Mouse (Mus musculus) lung, postnatal 0 days (tissue): ENCODE results near the gene Xpot. TPM values are rescaled to one million over a fixed set of nuclear protein-coding genes. Genes with fewer than 3 reads are reported as not detected.

Experiments
- ATAC-seq: fragments of 200-750 bp; cut with Nextera tagmentation; 2 replicates; pipeline ENCODE4 v1.8.0; 2017; ENCODE audit warnings: moderate library complexity
- DNase-seq: peaks from one replicate; pipeline ENCODE4 v3.0.0-alpha.2; 2016; ENCODE audit warnings: low spot score
- H3K27ac ChIP-seq: fragments of 300-500 bp; sonication (generic); 2 replicates; pipeline ENCODE4 v1.5.1; 2014; ENCODE audit warnings: antibody characterized with exemption, mild to moderate bottlenecking, low read length, mixed read lengths
- H3K27me3 ChIP-seq: fragments of 300-500 bp; sonication (generic); replicated peaks from 2 replicates; pipeline ENCODE4 v1.6.1; 2014; ENCODE audit warnings: low read length, mixed read lengths; ENCODE audit not compliant: insufficient read depth
- H3K36me3 ChIP-seq: fragments of 300-500 bp; sonication (generic); 2 replicates; pipeline ENCODE4 v1.6.1; 2014; ENCODE audit warnings: low read length, mixed read lengths; ENCODE audit not compliant: insufficient read depth
- H3K4me1 ChIP-seq: fragments of 300-500 bp; sonication (generic); 2 replicates; pipeline ENCODE4 v1.6.1; 2014; ENCODE audit warnings: antibody characterized with exemption, low read depth, low read length, mixed read lengths; ENCODE audit not compliant: insufficient read depth
- H3K4me2 ChIP-seq: fragments of 300-500 bp; sonication (generic); replicated peaks from 2 replicates; pipeline ENCODE4 v1.6.1; 2014; ENCODE audit warnings: low read depth, mild to moderate bottlenecking, low read length, moderate library complexity, mixed read lengths
- H3K4me3 ChIP-seq: fragments of 300-500 bp; sonication (generic); 2 replicates; pipeline ENCODE4 v1.5.1; 2014; ENCODE audit warnings: low read depth, low read length
- H3K9ac ChIP-seq: fragments of 300-500 bp; sonication (generic); replicated peaks from 2 replicates; pipeline ENCODE4 v1.6.1; 2014; ENCODE audit warnings: low read depth, mild to moderate bottlenecking
- H3K9me3 ChIP-seq: fragments of 300-500 bp; sonication (generic); 2 replicates; pipeline ENCODE4 v1.6.1; 2016; ENCODE audit warnings: low read length, mixed read lengths
- CTCF ChIP-seq: IDR thresholded peaks from 2 replicates; pipeline ENCODE4 v1.5.1; 2016; ENCODE audit warnings: antibody characterized with exemption, mild to moderate bottlenecking
- EP300 ChIP-seq: IDR thresholded peaks from 2 replicates; pipeline ENCODE4 v1.6.1; 2016; ENCODE audit warnings: antibody characterized with exemption, mild to moderate bottlenecking, control low read depth
- WGBS: fragments of 180-500 bp; shearing (Covaris S2); extraction: QIAGEN DNeasy Blood & Tissue Kit; methylation state at CpG from one replicate; pipeline ENCODE4 v1.1.7; 2014; 5-methylcytosine and 5-hydroxymethylcytosine counted together
- microRNA-seq: library from miRNA; unstranded; fragments of <30 nt; microRNA quantifications from one replicate; pipeline ENCODE4, GENCODE M21; 2016
- polyA plus RNA-seq: library from polyadenylated mRNA; unstranded; fragments of >200 nt; fragmentation: Nextera tagmentation; extraction: Ambion mirVana; gene quantifications from 2 replicates; pipeline ENCODE4 v1.2.1, GENCODE M21; 2015

Gene Xpot
- polyA plus RNA-seq, 1 experiment from 2014 or later, result 19.9 TPM

- H3K27me3 ChIP-seq, result no peaks in the 10 kb centered on the region
- no peak overlapping the region for H3K4me3 ChIP-seq
- 93% methylated on average over 6 of the region's 6 CpGs for WGBS
These were observed 82.6 kb downstream of the Xpot start for GRCm38 (mm10) chr10:121543577-121543976.

DNA sequence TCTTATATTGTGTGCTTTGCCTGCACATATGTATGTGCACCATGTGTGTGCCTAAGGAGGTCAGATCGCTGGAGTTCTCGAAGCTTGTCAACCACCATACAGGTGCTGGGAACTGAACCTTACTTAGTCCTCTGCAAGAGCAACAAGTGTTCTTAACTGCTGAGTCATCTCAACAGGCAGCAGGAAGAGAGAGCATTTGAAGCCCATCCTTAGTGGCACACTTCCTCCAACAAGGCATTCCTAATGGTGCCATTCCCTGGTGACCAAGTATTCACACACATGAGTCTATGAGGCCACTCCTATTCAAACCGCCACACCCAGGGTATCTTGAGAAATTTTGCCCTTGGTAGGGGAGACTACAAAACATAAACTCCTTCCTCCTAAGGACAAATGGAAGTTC, 84.0 kb downstream of the Xpot start:
- WGBS, result 90% methylated on average over 3 of the region's 3 CpGs
- TF ChIP-seq EP300, result no peak
- TF ChIP-seq CTCF, result no peak
- H3K27me3 ChIP-seq, result no peaks in the 10 kb centered on the region
- no peaks in the 10 kb centered on the region for H3K9me3 ChIP-seq
- no peak for ATAC-seq
- no peak overlapping the region for H3K4me3 ChIP-seq
- no peak for DNase-seq
- H3K27ac ChIP-seq, result no peak overlapping the region
- H3K9ac ChIP-seq, result no peak overlapping the region
- H3K4me2 ChIP-seq, result no peak overlapping the region
- H3K4me1 ChIP-seq, result no peaks in the 10 kb centered on the region
- peaks cover 16% of the 10 kb centered on the region; the same call in 1 of the 2 replicates for H3K36me3 ChIP-seq

More at GRCm38 (mm10) chr10:121543577-121543976, 82.6 kb downstream of the Xpot start:
- Histone ChIP-seq H3K27ac (no peak overlapping the region), H3K4me2 (no peak overlapping the region), H3K9me3 (no peaks in the 10 kb centered on the region), H3K9ac (no peak overlapping the region), H3K4me1 (no peaks in the 10 kb centered on the region), H3K36me3 (peaks cover 16% of the 10 kb centered on the region; the same call in 1 of the 2 replicates)
- TF ChIP-seq EP300 (no peak), CTCF (no peak)
- ATAC-seq (no peak), DNase-seq (no peak)

Small RNA genes within 50 kb of the gene (microRNA-seq; reads per million reads assigned to microRNA genes)
- not detected for gene Gm24330

Other genes starting within 250 kb of the Xpot start
- gene Rassf3, start 150.0 kb downstream of the Xpot start, polyA plus RNA-seq, result 22.9 and 26.4 TPM in 2 replicates
- gene Tbk1, start 39.5 kb downstream of the Xpot start, polyA plus RNA-seq, result 25.9 and 28.0 TPM in 2 replicates
- gene D930020B18Rik, start 15.3 kb upstream of the Xpot start, polyA plus RNA-seq, result 0.44 and 0.48 TPM in 2 replicates
- 2.5 and 3.0 TPM in 2 replicates for gene BC048403, start 113.6 kb upstream of the Xpot start, polyA plus RNA-seq